Mouse (Mus musculus) A20 (cell line): Measurements from ENCODE around the gene Cpeb4.
"Not testable (repeated sequence)": the region's sequence is repeated elsewhere in the genome, so short reads cannot be mapped to it uniquely, and the experiment has no call there.

Experiments
- DNase-seq: peaks from one replicate; pipeline ENCODE4 v3.0.0-alpha.2; 2011; ENCODE audit warnings: low read depth, low spot score

Gene Cpeb4

GRCm38 (mm10) chr11:31974132-31974531 lies 102.1 kb downstream of the Cpeb4 start:
- no peak for DNase-seq

- no peak for DNase-seq
Measured at GRCm38 (mm10) chr11:31974826-31975225, 102.8 kb downstream of the Cpeb4 start.

GRCm38 (mm10) chr11:31975678-31976077 lies 103.7 kb downstream of the Cpeb4 start:
- DNase-seq, result no peak

GRCm38 (mm10) chr11:31976137-31976536 lies 104.1 kb downstream of the Cpeb4 start:
- no peak for DNase-seq

- not testable (repeated sequence) for DNase-seq
Measured at GRCm38 (mm10) chr11:31980089-31980488, 108.1 kb downstream of the Cpeb4 start.

- no peak for DNase-seq
Measured at GRCm38 (mm10) chr11:31981830-31982229, 109.8 kb downstream of the Cpeb4 start.

- DNase-seq, result not testable (repeated sequence)
Measured at GRCm38 (mm10) chr11:31982247-31982943, 110.4 kb downstream of the Cpeb4 start.

- no peak for DNase-seq
Measured at GRCm38 (mm10) chr11:31983249-31983648, 111.2 kb downstream of the Cpeb4 start.

GRCm38 (mm10) chr11:31984786-31985185 lies 112.8 kb downstream of the Cpeb4 start:
- DNase-seq, result no peak
